Mouse (Mus musculus): ENCODE results near the gene Snd1.

Gene Snd1

GRCm38 (mm10) chr6:28588494-28589171, 113.7 kb downstream of the Snd1 start:
- peak in 1 of 2 experiments; percentile 1 for DNase-seq (ENCODE audit: low read depth in 2 of 2, low spot score in 2 of 2)

GRCm38 (mm10) chr6:28592323-28592893, 117.5 kb downstream of the Snd1 start:
- DNase-seq (ENCODE audit: low read depth in 2 of 2, low spot score in 2 of 2): no peak

GRCm38 (mm10) chr6:28593708-28594107, 118.8 kb downstream of the Snd1 start:
- no peak for DNase-seq (ENCODE audit: low read depth in 2 of 2, low spot score in 2 of 2)

- DNase-seq (ENCODE audit: low read depth in 2 of 2, low spot score in 2 of 2): no peak
These were observed 119.8 kb downstream of the Snd1 start for GRCm38 (mm10) chr6:28594759-28595158.

- DNase-seq (ENCODE audit: low read depth in 2 of 2, low spot score in 2 of 2): no peak
These were observed 120.3 kb downstream of the Snd1 start for GRCm38 (mm10) chr6:28595231-28595630.

- no peak for DNase-seq (ENCODE audit: low read depth in 2 of 2, low spot score in 2 of 2)
These were observed 122.3 kb downstream of the Snd1 start for GRCm38 (mm10) chr6:28597266-28597665.

- no peak for DNase-seq (ENCODE audit: low read depth in 2 of 2, low spot score in 2 of 2)
These were observed 124.2 kb downstream of the Snd1 start for GRCm38 (mm10) chr6:28599120-28599519.

- DNase-seq (ENCODE audit: low read depth in 2 of 2, low spot score in 2 of 2): no peak
These were observed 125.5 kb downstream of the Snd1 start for GRCm38 (mm10) chr6:28600404-28600803.

- DNase-seq (ENCODE audit: low read depth in 2 of 2, low spot score in 2 of 2): no peak
These were observed 128.5 kb downstream of the Snd1 start for GRCm38 (mm10) chr6:28603401-28603800.

- DNase-seq (ENCODE audit: low read depth in 2 of 2, low spot score in 2 of 2): no peak
These were observed 128.9 kb downstream of the Snd1 start for GRCm38 (mm10) chr6:28603823-28604222.

GRCm38 (mm10) chr6:28609291-28609690, 134.4 kb downstream of the Snd1 start:
- no peak for DNase-seq (ENCODE audit: low read depth in 2 of 2, low spot score in 2 of 2)

- DNase-seq (ENCODE audit: low read depth in 2 of 2, low spot score in 2 of 2): no peak
These were observed 135.2 kb downstream of the Snd1 start for GRCm38 (mm10) chr6:28610127-28610526.

GRCm38 (mm10) chr6:28613441-28613840, 138.5 kb downstream of the Snd1 start:
- no peak for DNase-seq (ENCODE audit: low read depth in 2 of 2, low spot score in 2 of 2)

- DNase-seq (ENCODE audit: low read depth in 2 of 2, low spot score in 2 of 2): no peak
These were observed 139.9 kb downstream of the Snd1 start for GRCm38 (mm10) chr6:28614856-28615255.

- no peak for DNase-seq (ENCODE audit: low read depth in 2 of 2, low spot score in 2 of 2)
These were observed 140.5 kb downstream of the Snd1 start for GRCm38 (mm10) chr6:28615408-28615807.

GRCm38 (mm10) chr6:28615966-28616365, 141.0 kb downstream of the Snd1 start:
- no peak for DNase-seq (ENCODE audit: low read depth in 2 of 2, low spot score in 2 of 2)

GRCm38 (mm10) chr6:28618299-28618698, 143.4 kb downstream of the Snd1 start:
- no peak for DNase-seq (ENCODE audit: low read depth in 2 of 2, low spot score in 2 of 2)

- DNase-seq (ENCODE audit: low read depth in 2 of 2, low spot score in 2 of 2): peak; percentile 1 to 13
These were observed 143.8 kb downstream of the Snd1 start for GRCm38 (mm10) chr6:28618751-28619153.

GRCm38 (mm10) chr6:28621431-28621830, 146.5 kb downstream of the Snd1 start:
- no peak for DNase-seq (ENCODE audit: low read depth in 2 of 2, low spot score in 2 of 2)

GRCm38 (mm10) chr6:28621961-28622360, 147.0 kb downstream of the Snd1 start:
- no peak for DNase-seq (ENCODE audit: low read depth in 2 of 2, low spot score in 2 of 2)

- DNase-seq (ENCODE audit: low read depth in 2 of 2, low spot score in 2 of 2): no peak
These were observed 147.6 kb downstream of the Snd1 start for GRCm38 (mm10) chr6:28622522-28622921.

- DNase-seq (ENCODE audit: low read depth in 2 of 2, low spot score in 2 of 2): no peak
These were observed 148.0 kb downstream of the Snd1 start for GRCm38 (mm10) chr6:28622963-28623362.

GRCm38 (mm10) chr6:28628408-28628807, 153.5 kb downstream of the Snd1 start:
- DNase-seq (ENCODE audit: low read depth in 2 of 2, low spot score in 2 of 2): no peak
